Mouse (Mus musculus) hindbrain, embryonic 12.5 days (tissue): ENCODE results near the gene Them4. TPM values are rescaled to one million over a fixed set of nuclear protein-coding genes. Genes with fewer than 3 reads are reported as not detected.

Experiments
- polyA plus RNA-seq: library from polyadenylated mRNA; unstranded; fragments of >200 nt; fragmentation: Nextera tagmentation; extraction: Ambion mirVana; gene quantifications from 2 replicates; pipeline ENCODE4 v1.2.1, GENCODE M21; 2016

Them4 gene
- polyA plus RNA-seq, 1 experiment from 2014 or later, result 16.1 TPM

Other genes starting within 250 kb of the Them4 start
- not detected in 2 replicates for gene Gm10697, start 237.4 kb upstream of the Them4 start, polyA plus RNA-seq
- gene Gm10696, start 131.9 kb upstream of the Them4 start, polyA plus RNA-seq, result not detected in 2 replicates
- gene Gm5286, start 113.4 kb upstream of the Them4 start, polyA plus RNA-seq, result not detected in 2 replicates
- gene Gm4778, start 46.1 kb upstream of the Them4 start, polyA plus RNA-seq, result not detected in 2 replicates
- not detected in 2 replicates for gene Them5, start 32.0 kb downstream of the Them4 start, polyA plus RNA-seq
- gene C2cd4d, start 52.3 kb downstream of the Them4 start, polyA plus RNA-seq, result 2.4 and 2.5 TPM in 2 replicates
- gene Rorc, start 62.7 kb downstream of the Them4 start, polyA plus RNA-seq, result 0.76 and 0.82 TPM in 2 replicates
- 0.52 and 0.53 TPM in 2 replicates for gene Lingo4, start 88.4 kb downstream of the Them4 start, polyA plus RNA-seq
- 48.7 and 52.1 TPM in 2 replicates for gene Tdrkh, start 103.2 kb downstream of the Them4 start, polyA plus RNA-seq
- gene Mrpl9, start 133.2 kb downstream of the Them4 start, polyA plus RNA-seq, result 58.0 and 67.5 TPM in 2 replicates
- gene Oaz3, start 133.8 kb downstream of the Them4 start, polyA plus RNA-seq, result 0.77 and 1.0 TPM in 2 replicates
- 196 and 207 TPM in 2 replicates for gene Celf3, start 168.2 kb downstream of the Them4 start, polyA plus RNA-seq
- gene Riiad1, start 170.3 kb downstream of the Them4 start, polyA plus RNA-seq, result 18.7 and 19.3 TPM in 2 replicates